Mouse (Mus musculus): ENCODE results near the gene Helq. TPM values are rescaled to one million over a fixed set of nuclear protein-coding genes. Genes with fewer than 3 reads are reported as not detected.

Gene Helq
- polyA plus RNA-seq, 1 experiment from 2014 or later, result 9.6 TPM

GRCm38 (mm10) chr5:100761736-100762135, 36.7 kb downstream of the Helq start:
- no peaks in the 10 kb centered on the region for H3K4me1 ChIP-seq (replicated peaks; ENCODE audit: insufficient read depth, low read length)
- H3K4me2 ChIP-seq (ENCODE audit: low read length), result no peak overlapping the region
- no peak for DNase-seq (ENCODE audit: low spot score)
- H3K9ac ChIP-seq (ENCODE audit: low read depth, low read length), result no peak overlapping the region
- no peak overlapping the region for H3K4me3 ChIP-seq (replicated peaks; ENCODE audit: low read depth, low read length)
- peaks cover 17% of the 10 kb centered on the region for H3K36me3 ChIP-seq (ENCODE audit: insufficient read depth, low read length)
- no peak overlapping the region for H3K27ac ChIP-seq
- no peak for TF ChIP-seq CTCF (IDR thresholded peaks at IDR 0.05; ENCODE audit: low read depth)
- no peak for ATAC-seq (replicated peaks; ENCODE audit: low FRiP score, low read depth)
- H3K9me3 ChIP-seq (replicated peaks; ENCODE audit: low read length), result no peaks in the 10 kb centered on the region; the same call in 1 of the 2 replicates
- no peaks in the 10 kb centered on the region for H3K27me3 ChIP-seq (ENCODE audit: insufficient read depth, low read length)
- WGBS, result 93% methylated on average over 7 of the region's 7 CpGs

GRCm38 (mm10) chr5:100760049-100760663, 38.2 kb downstream of the Helq start:
- 75% methylated on average over 10 of the region's 10 CpGs for WGBS
- no peak for TF ChIP-seq CTCF (IDR thresholded peaks at IDR 0.05; ENCODE audit: low read depth)
- Histone ChIP-seq H3K36me3 (ENCODE audit: insufficient read depth, low read length) (peaks cover 11% of the 10 kb centered on the region), H3K9me3 (replicated peaks; ENCODE audit: low read length) (no peaks in the 10 kb centered on the region; the same call in 1 of the 2 replicates), H3K4me2 (ENCODE audit: low read length) (no peak overlapping the region), H3K27ac (no peak overlapping the region), H3K27me3 (ENCODE audit: insufficient read depth, low read length) (no peaks in the 10 kb centered on the region), H3K9ac (ENCODE audit: low read depth, low read length) (no peak overlapping the region), H3K4me3 (replicated peaks; ENCODE audit: low read depth, low read length) (no peak overlapping the region), H3K4me1 (replicated peaks; ENCODE audit: insufficient read depth, low read length) (no peaks in the 10 kb centered on the region)
- DNase-seq (ENCODE audit: low spot score) (no peak), ATAC-seq (replicated peaks; ENCODE audit: low FRiP score, low read depth) (no peak)

- TF ChIP-seq CTCF (IDR thresholded peaks at IDR 0.05; ENCODE audit: low read depth), result no peak
- ATAC-seq (replicated peaks; ENCODE audit: low FRiP score, low read depth), result no peak
- no peak for DNase-seq (ENCODE audit: low spot score)
- no peak overlapping the region for H3K27ac ChIP-seq
- no peaks in the 10 kb centered on the region for H3K36me3 ChIP-seq (ENCODE audit: insufficient read depth, low read length)
- no peaks in the 10 kb centered on the region for H3K27me3 ChIP-seq (ENCODE audit: insufficient read depth, low read length)
- 95% methylated on average over 5 of the region's 5 CpGs for WGBS
- no peaks in the 10 kb centered on the region; the same call in 1 of the 2 replicates for H3K9me3 ChIP-seq (replicated peaks; ENCODE audit: low read length)
- H3K9ac ChIP-seq (ENCODE audit: low read depth, low read length), result no peak overlapping the region
- H3K4me1 ChIP-seq (replicated peaks; ENCODE audit: insufficient read depth, low read length), result no peaks in the 10 kb centered on the region
- H3K4me2 ChIP-seq (ENCODE audit: low read length), result no peak overlapping the region
- no peak overlapping the region for H3K4me3 ChIP-seq (replicated peaks; ENCODE audit: low read depth, low read length)
Measured at GRCm38 (mm10) chr5:100758121-100758520, 40.3 kb downstream of the Helq start.

GRCm38 (mm10) chr5:100753407-100753806, 45.0 kb downstream of the Helq start:
- WGBS, result 58% methylated on average over 7 of the region's 7 CpGs
- no peak for ATAC-seq (replicated peaks; ENCODE audit: low FRiP score, low read depth)
- H3K9ac ChIP-seq (ENCODE audit: low read depth, low read length), result no peak overlapping the region
- H3K27me3 ChIP-seq (ENCODE audit: insufficient read depth, low read length), result no peaks in the 10 kb centered on the region
- DNase-seq (ENCODE audit: low spot score), result no peak
- H3K4me3 ChIP-seq (replicated peaks; ENCODE audit: low read depth, low read length), result no peak overlapping the region
- no peaks in the 10 kb centered on the region; the same call in 1 of the 2 replicates for H3K9me3 ChIP-seq (replicated peaks; ENCODE audit: low read length)
- no peaks in the 10 kb centered on the region for H3K4me1 ChIP-seq (replicated peaks; ENCODE audit: insufficient read depth, low read length)
- no peak for TF ChIP-seq CTCF (IDR thresholded peaks at IDR 0.05; ENCODE audit: low read depth)
- no peaks in the 10 kb centered on the region for H3K36me3 ChIP-seq (ENCODE audit: insufficient read depth, low read length)
- H3K4me2 ChIP-seq (ENCODE audit: low read length), result no peak overlapping the region
- H3K27ac ChIP-seq, result no peak overlapping the region

- Histone ChIP-seq H3K9ac (ENCODE audit: low read depth, low read length) (no peak overlapping the region), H3K4me1 (replicated peaks; ENCODE audit: insufficient read depth, low read length) (no peaks in the 10 kb centered on the region), H3K27ac (no peak overlapping the region), H3K36me3 (ENCODE audit: insufficient read depth, low read length) (no peaks in the 10 kb centered on the region), H3K27me3 (ENCODE audit: insufficient read depth, low read length) (no peaks in the 10 kb centered on the region), H3K4me2 (ENCODE audit: low read length) (no peak overlapping the region), H3K4me3 (replicated peaks; ENCODE audit: low read depth, low read length) (no peak overlapping the region), H3K9me3 (replicated peaks; ENCODE audit: low read length) (no peaks in the 10 kb centered on the region)
- DNase-seq (ENCODE audit: low spot score), result peak; percentile 23
- ATAC-seq (replicated peaks; ENCODE audit: low FRiP score, low read depth), result no peak
- TF ChIP-seq CTCF (IDR thresholded peaks at IDR 0.05; ENCODE audit: low read depth), result no peak
- 49% methylated on average over 4 of the region's 4 CpGs for WGBS
Measured at GRCm38 (mm10) chr5:100751655-100752054, 46.7 kb downstream of the Helq start.

- 67% methylated on average over 10 of the region's 10 CpGs for WGBS
- H3K36me3 ChIP-seq (ENCODE audit: insufficient read depth, low read length), result no peaks in the 10 kb centered on the region
- H3K9ac ChIP-seq (ENCODE audit: low read depth, low read length), result no peak overlapping the region
- no peak for TF ChIP-seq CTCF (IDR thresholded peaks at IDR 0.05; ENCODE audit: low read depth)
- DNase-seq (ENCODE audit: low spot score), result no peak
- no peaks in the 10 kb centered on the region for H3K27me3 ChIP-seq (ENCODE audit: insufficient read depth, low read length)
- H3K4me2 ChIP-seq (ENCODE audit: low read length), result no peak overlapping the region
- H3K27ac ChIP-seq, result no peak overlapping the region
- no peak overlapping the region for H3K4me3 ChIP-seq (replicated peaks; ENCODE audit: low read depth, low read length)
- H3K4me1 ChIP-seq (replicated peaks; ENCODE audit: insufficient read depth, low read length), result no peaks in the 10 kb centered on the region
- no peak for ATAC-seq (replicated peaks; ENCODE audit: low FRiP score, low read depth)
- H3K9me3 ChIP-seq (replicated peaks; ENCODE audit: low read length), result no peaks in the 10 kb centered on the region
Measured at GRCm38 (mm10) chr5:100750617-100751255, 47.7 kb downstream of the Helq start.

Measured in kidney, postnatal 0 days (tissue).